Mouse (Mus musculus) hindbrain, embryonic 15.5 days (tissue): ENCODE data around the gene Cd24a. TPM values are rescaled to one million over a fixed set of nuclear protein-coding genes. Genes with fewer than 3 reads are reported as not detected.

ENCODE experiments used
- ATAC-seq: fragments of 200-750 bp; cut with Nextera tagmentation; 2 replicates; pipeline ENCODE4 v1.8.0; 2017; ENCODE audit warnings: low read depth, moderate number of reproducible peaks, moderate TSS enrichment; ENCODE audit not compliant: low FRiP score
- H3K27ac ChIP-seq: fragments of 300-500 bp; sonication (generic); replicated peaks from 2 replicates; pipeline ENCODE4 v1.5.1; 2015; ENCODE audit warnings: mild to moderate bottlenecking, inconsistent platforms
- H3K27me3 ChIP-seq: fragments of 300-500 bp; sonication (generic); 2 replicates; pipeline ENCODE4 v1.6.1; 2015; ENCODE audit warnings: control low read depth, inconsistent platforms
- H3K36me3 ChIP-seq: fragments of 300-500 bp; sonication (generic); 2 replicates; pipeline ENCODE4 v1.6.1; 2015; ENCODE audit warnings: control low read depth, inconsistent platforms
- H3K4me1 ChIP-seq: fragments of 300-500 bp; sonication (generic); replicated peaks from 2 replicates; pipeline ENCODE4 v1.6.1; 2015; ENCODE audit warnings: control low read depth, inconsistent platforms
- H3K4me2 ChIP-seq: fragments of 300-500 bp; sonication (generic); 2 replicates; pipeline ENCODE4 v1.6.1; 2015; ENCODE audit warnings: moderate library complexity, mild to moderate bottlenecking, inconsistent platforms
- H3K4me3 ChIP-seq: fragments of 300-500 bp; sonication (generic); 2 replicates; pipeline ENCODE4 v1.5.1; 2015; ENCODE audit warnings: mild to moderate bottlenecking, inconsistent platforms
- H3K9ac ChIP-seq: fragments of 300-500 bp; sonication (generic); 2 replicates; pipeline ENCODE4 v1.6.1; 2015; ENCODE audit warnings: inconsistent platforms
- H3K9me3 ChIP-seq: fragments of 300-500 bp; sonication (generic); 2 replicates; pipeline ENCODE4 v1.6.1; 2016; ENCODE audit warnings: control low read depth, inconsistent platforms
- WGBS: fragments of 180-500 bp; shearing (Covaris S2); methylation state at CpG from one replicate; pipeline ENCODE4 v1.1.7; 2015; 5-methylcytosine and 5-hydroxymethylcytosine counted together
- polyA plus RNA-seq: library from polyadenylated mRNA; unstranded; fragments of >200 nt; fragmentation: Nextera tagmentation; extraction: Ambion mirVana; gene quantifications from 2 replicates; pipeline ENCODE4 v1.2.1, GENCODE M21; 2015

The Cd24a gene
- polyA plus RNA-seq, 1 experiment from 2014 or later: 685 TPM

GRCm38 (mm10) chr10:43609507-43609906 lies 31.4 kb downstream of the Cd24a start:
- 89% methylated on average over 5 of the region's 5 CpGs for WGBS
- Histone ChIP-seq H3K36me3 (no peaks in the 10 kb centered on the region), H3K4me3 (no peak overlapping the region), H3K4me1 (no peaks in the 10 kb centered on the region), H3K27ac (no peak overlapping the region), H3K9ac (no peak overlapping the region), H3K27me3 (no peaks in the 10 kb centered on the region), H3K9me3 (no peaks in the 10 kb centered on the region), H3K4me2 (no peak overlapping the region)
- ATAC-seq: no peak

- no peak overlapping the region for H3K4me3 ChIP-seq
- H3K27me3 ChIP-seq: no peaks in the 10 kb centered on the region
- no peak overlapping the region for H3K9ac ChIP-seq
- 91% methylated on average over 2 of the region's 2 CpGs for WGBS
- no peaks in the 10 kb centered on the region for H3K36me3 ChIP-seq
- H3K4me1 ChIP-seq: no peaks in the 10 kb centered on the region
- no peak for ATAC-seq
- H3K27ac ChIP-seq: no peak overlapping the region
- no peak overlapping the region for H3K4me2 ChIP-seq
- no peaks in the 10 kb centered on the region for H3K9me3 ChIP-seq
These were observed 31.9 kb downstream of the Cd24a start for GRCm38 (mm10) chr10:43609958-43610357.

- Histone ChIP-seq H3K4me2 (no peak overlapping the region), H3K36me3 (no peaks in the 10 kb centered on the region), H3K27me3 (no peaks in the 10 kb centered on the region), H3K4me1 (no peaks in the 10 kb centered on the region), H3K4me3 (no peak overlapping the region), H3K9me3 (no peaks in the 10 kb centered on the region), H3K9ac (no peak overlapping the region), H3K27ac (no peak overlapping the region)
- no peak for ATAC-seq
These were observed 33.0 kb downstream of the Cd24a start for GRCm38 (mm10) chr10:43611081-43611480.

- Histone ChIP-seq H3K4me3 (no peak overlapping the region), H3K27me3 (no peaks in the 10 kb centered on the region), H3K36me3 (no peaks in the 10 kb centered on the region), H3K4me2 (peak overlapping the region; percentile 29), H3K4me1 (peaks cover 15% of the 10 kb centered on the region), H3K9me3 (no peaks in the 10 kb centered on the region), H3K27ac (peak overlapping the region; percentile 71), H3K9ac (no peak overlapping the region)
- WGBS: under 1% methylated on average over 6 of the region's 6 CpGs
- ATAC-seq: peak; percentile 59; the same call in 1 of the 2 replicates
These were observed 41.0 kb downstream of the Cd24a start for GRCm38 (mm10) chr10:43619059-43619531.

GRCm38 (mm10) chr10:43619939-43620338 lies 41.9 kb downstream of the Cd24a start:
- no peak overlapping the region for H3K9ac ChIP-seq
- no peaks in the 10 kb centered on the region for H3K9me3 ChIP-seq
- no peaks in the 10 kb centered on the region for H3K27me3 ChIP-seq
- peak overlapping the region; percentile 71 for H3K27ac ChIP-seq
- H3K4me1 ChIP-seq: peaks cover 16% of the 10 kb centered on the region
- no peak for ATAC-seq
- no peak overlapping the region for H3K4me3 ChIP-seq
- WGBS: 75% methylated on average over 2 of the region's 2 CpGs
- no peak overlapping the region for H3K4me2 ChIP-seq
- H3K36me3 ChIP-seq: no peaks in the 10 kb centered on the region

GRCm38 (mm10) chr10:43623510-43623909 lies 45.4 kb downstream of the Cd24a start:
- 97% methylated on average over 8 of the region's 8 CpGs for WGBS
- no peak overlapping the region for H3K4me3 ChIP-seq
- peaks cover 26% of the 10 kb centered on the region for H3K4me1 ChIP-seq
- H3K27me3 ChIP-seq: no peaks in the 10 kb centered on the region
- H3K4me2 ChIP-seq: no peak overlapping the region
- ATAC-seq: no peak
- H3K27ac ChIP-seq: no peak overlapping the region
- no peaks in the 10 kb centered on the region for H3K9me3 ChIP-seq
- no peak overlapping the region for H3K9ac ChIP-seq
- no peaks in the 10 kb centered on the region for H3K36me3 ChIP-seq

- ATAC-seq: no peak
- Histone ChIP-seq H3K9me3 (no peaks in the 10 kb centered on the region), H3K4me3 (no peak overlapping the region), H3K36me3 (no peaks in the 10 kb centered on the region), H3K4me1 (peaks cover 20% of the 10 kb centered on the region), H3K4me2 (no peak overlapping the region), H3K9ac (no peak overlapping the region), H3K27me3 (no peaks in the 10 kb centered on the region), H3K27ac (no peak overlapping the region)
- 76% methylated on average over 5 of the region's 5 CpGs for WGBS
These were observed 46.3 kb downstream of the Cd24a start for GRCm38 (mm10) chr10:43624362-43624761.

GRCm38 (mm10) chr10:43624791-43625398 lies 46.8 kb downstream of the Cd24a start:
- Histone ChIP-seq H3K4me3 (no peak overlapping the region), H3K36me3 (no peaks in the 10 kb centered on the region), H3K9me3 (no peaks in the 10 kb centered on the region), H3K27ac (peak overlapping the region; percentile 30; the same call in 1 of the 2 replicates), H3K27me3 (no peaks in the 10 kb centered on the region), H3K4me2 (no peak overlapping the region), H3K9ac (no peak overlapping the region), H3K4me1 (peaks cover 14% of the 10 kb centered on the region)
- ATAC-seq: no peak
- WGBS: 55% methylated on average over 2 of the region's 2 CpGs

GRCm38 (mm10) chr10:43625578-43625977 lies 47.5 kb downstream of the Cd24a start:
- WGBS: 75% methylated on average over 2 of the region's 2 CpGs
- H3K4me1 ChIP-seq: peaks cover 12% of the 10 kb centered on the region
- H3K27ac ChIP-seq: peak overlapping the region; percentile 30; the same call in 1 of the 2 replicates
- H3K4me3 ChIP-seq: no peak overlapping the region
- H3K27me3 ChIP-seq: no peaks in the 10 kb centered on the region
- H3K9ac ChIP-seq: no peak overlapping the region
- H3K36me3 ChIP-seq: no peaks in the 10 kb centered on the region
- no peak for ATAC-seq
- no peaks in the 10 kb centered on the region for H3K9me3 ChIP-seq
- H3K4me2 ChIP-seq: no peak overlapping the region

GRCm38 (mm10) chr10:43629216-43629615 lies 51.1 kb downstream of the Cd24a start:
- Histone ChIP-seq H3K27ac (no peak overlapping the region), H3K4me3 (no peak overlapping the region), H3K4me2 (no peak overlapping the region), H3K27me3 (no peaks in the 10 kb centered on the region), H3K9me3 (no peaks in the 10 kb centered on the region), H3K4me1 (peaks cover 12% of the 10 kb centered on the region; the same call in 1 of the 2 replicates), H3K9ac (no peak overlapping the region), H3K36me3 (no peaks in the 10 kb centered on the region)
- ATAC-seq: no peak
- 79% methylated on average over 5 of the region's 5 CpGs for WGBS

- H3K36me3 ChIP-seq: no peaks in the 10 kb centered on the region
- no peaks in the 10 kb centered on the region for H3K27me3 ChIP-seq
- H3K4me2 ChIP-seq: no peak overlapping the region
- H3K4me3 ChIP-seq: no peak overlapping the region
- H3K27ac ChIP-seq: no peak overlapping the region
- no peaks in the 10 kb centered on the region for H3K9me3 ChIP-seq
- H3K4me1 ChIP-seq: peaks cover 11% of the 10 kb centered on the region; the same call in 1 of the 2 replicates
- no peak for ATAC-seq
- no peak overlapping the region for H3K9ac ChIP-seq
These were observed 51.8 kb downstream of the Cd24a start for GRCm38 (mm10) chr10:43629857-43630256.

GRCm38 (mm10) chr10:43630634-43631033 lies 52.5 kb downstream of the Cd24a start:
- WGBS: 79% methylated on average over 4 of the region's 4 CpGs
- no peak for ATAC-seq
- Histone ChIP-seq H3K4me2 (no peak overlapping the region), H3K36me3 (no peaks in the 10 kb centered on the region), H3K9me3 (no peaks in the 10 kb centered on the region), H3K9ac (no peak overlapping the region), H3K4me1 (peaks cover 3% of the 10 kb centered on the region; the same call in 1 of the 2 replicates), H3K27me3 (no peaks in the 10 kb centered on the region), H3K4me3 (no peak overlapping the region), H3K27ac (no peak overlapping the region)

GRCm38 (mm10) chr10:43631049-43631448 lies 53.0 kb downstream of the Cd24a start:
- H3K4me2 ChIP-seq: no peak overlapping the region
- no peaks in the 10 kb centered on the region for H3K4me1 ChIP-seq
- H3K4me3 ChIP-seq: no peak overlapping the region
- ATAC-seq: no peak; the same call in 1 of the 2 replicates
- no peaks in the 10 kb centered on the region for H3K36me3 ChIP-seq
- no peak overlapping the region for H3K27ac ChIP-seq
- no peaks in the 10 kb centered on the region for H3K27me3 ChIP-seq
- no peak overlapping the region for H3K9ac ChIP-seq
- no peaks in the 10 kb centered on the region for H3K9me3 ChIP-seq
